Mouse (Mus musculus) c-Kit-positive CD71-negative TER-119-negative erythroid progenitor cells, embryonic 14.5 days (primary cell): ENCODE data around the gene Map3k12.
A peak's percentile ranks its signal among the peaks of the same experiment; 100 is the strongest.

Experiments
- DNase-seq: peaks from one replicate; pipeline ENCODE4 v3.0.0-alpha.2; 2013; ENCODE audit warnings: low read depth

The Map3k12 gene

DNA sequence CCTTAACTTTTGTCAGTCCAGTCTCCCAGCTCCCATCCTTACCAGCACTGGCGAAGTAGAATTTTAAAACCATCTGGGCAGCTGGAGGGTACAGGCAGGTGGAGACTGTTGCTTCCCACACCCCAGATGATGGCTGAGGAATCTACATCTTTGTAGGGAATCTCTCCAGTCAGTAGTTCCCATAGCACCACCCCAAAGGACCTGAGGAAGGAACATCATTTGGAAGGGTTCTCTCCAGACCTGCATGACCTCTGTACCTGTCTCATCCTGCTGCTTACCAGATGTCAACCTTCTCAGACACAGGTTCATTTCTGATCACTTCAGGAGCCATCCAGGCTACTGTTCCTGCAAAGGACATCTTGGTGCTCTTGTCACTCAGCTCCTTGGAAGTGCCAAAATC, 13.4 kb downstream of the Map3k12 start, which contains the start of gene Gm10337:
TSS of gene Gm10337 (plus strand) at position 276 of the 400 bp plus-strand sequence.
- DNase-seq = no peak

DNA sequence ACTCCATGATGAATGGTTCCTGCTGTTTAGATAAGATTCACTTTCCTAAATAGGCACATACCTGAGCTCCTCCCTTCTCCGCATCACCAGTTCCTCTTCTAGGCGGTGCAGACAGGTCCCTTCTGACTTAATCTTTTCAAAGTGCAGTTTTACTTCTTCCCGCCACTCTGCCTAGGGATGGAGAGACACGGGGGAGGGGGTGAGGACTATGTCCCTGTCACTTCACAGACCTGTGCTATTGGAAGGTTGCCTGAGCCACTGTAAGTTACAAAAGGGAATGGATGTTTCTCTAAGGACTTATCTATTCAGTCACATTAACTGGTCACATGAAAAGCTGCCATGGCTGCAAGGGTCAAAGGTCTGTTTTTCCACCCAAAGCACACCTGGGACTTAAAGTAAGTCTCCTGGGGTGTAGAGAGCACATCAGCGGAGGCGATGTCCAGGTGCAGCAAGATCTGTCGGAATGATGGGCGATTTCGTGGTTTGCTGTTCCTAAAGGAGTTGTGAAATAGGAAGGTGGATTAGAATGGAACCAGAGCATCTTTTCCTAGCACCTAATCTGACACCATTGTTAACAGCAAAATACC, 14.5 kb downstream of the Map3k12 start:
- no peak for DNase-seq

DNA sequence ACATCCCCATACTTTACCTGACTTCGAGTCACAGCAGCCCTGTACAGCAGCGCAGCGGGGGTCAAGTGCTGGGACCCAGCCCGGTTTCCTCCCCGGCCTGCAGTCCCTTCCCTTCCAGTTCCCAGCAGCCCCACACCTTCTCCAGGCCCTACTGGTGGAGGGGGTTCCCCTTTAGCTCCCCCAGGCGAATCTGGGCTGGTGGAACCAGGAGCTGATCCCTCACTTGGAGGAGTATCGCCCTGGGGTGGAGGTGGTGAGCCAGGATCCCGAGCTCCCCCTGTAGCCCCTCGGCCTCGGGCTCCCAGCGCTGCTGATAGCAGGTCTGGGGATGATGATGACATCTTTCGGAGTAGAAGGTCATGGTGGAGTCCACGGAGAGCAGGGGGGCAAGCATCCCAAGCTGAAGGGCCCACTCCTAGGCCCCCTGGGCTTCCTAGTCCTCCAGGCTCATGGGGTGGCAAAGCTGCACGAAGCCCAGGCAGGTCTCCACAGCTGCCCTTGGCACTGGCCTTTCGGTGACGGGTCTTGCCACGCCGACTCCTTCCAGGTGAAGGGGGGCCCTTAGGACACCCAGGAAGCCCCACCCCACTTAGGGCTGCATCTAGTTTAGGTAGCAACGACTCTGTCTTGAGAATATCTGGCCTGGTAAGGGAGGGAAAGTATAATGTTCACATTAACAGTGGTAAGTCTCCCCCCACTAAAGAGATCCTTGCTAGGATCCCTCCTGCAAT, 15.6 kb downstream of the Map3k12 start:
- DNase-seq = no peak

DNA sequence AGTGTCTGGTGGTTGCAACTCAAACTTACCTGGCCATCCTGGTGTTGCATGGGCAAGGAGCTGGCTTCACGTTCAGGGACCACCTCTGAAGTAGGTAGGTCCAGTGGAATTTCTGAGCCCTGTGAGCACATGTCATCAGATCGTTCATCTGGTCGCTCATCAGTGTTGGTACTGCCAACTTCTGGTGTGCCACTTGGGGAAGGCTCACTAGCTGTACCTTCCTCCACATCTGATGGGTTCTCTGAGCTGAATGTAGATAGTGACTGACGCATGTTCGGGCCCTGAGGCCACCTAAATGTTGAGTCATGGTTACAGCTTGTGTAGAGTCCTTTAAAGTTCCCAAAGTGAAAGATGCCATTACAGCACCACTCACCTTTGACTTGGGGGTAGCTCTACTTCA, 16.4 kb downstream of the Map3k12 start:
- no peak for DNase-seq

DNA sequence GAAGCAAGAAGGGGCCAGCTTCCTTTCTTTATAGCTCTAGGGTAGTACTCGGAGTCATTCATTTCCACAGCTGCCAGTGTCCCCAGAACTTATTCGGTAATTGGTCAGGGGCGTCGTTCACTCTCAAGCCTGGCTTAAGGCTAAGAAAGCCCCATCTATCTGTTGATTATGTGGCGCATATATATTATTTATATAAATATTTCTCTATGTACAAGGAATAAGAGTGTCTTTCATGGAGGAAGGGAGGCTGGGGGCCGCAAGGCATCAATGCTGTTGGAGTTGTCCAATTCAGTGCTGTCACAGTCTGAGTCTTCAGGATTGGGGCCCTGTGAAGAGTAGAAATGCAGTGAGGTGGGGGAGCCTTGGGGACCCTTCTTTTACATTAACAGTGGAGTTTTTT, 17.0 kb downstream of the Map3k12 start:
- DNase-seq = no peak

DNA sequence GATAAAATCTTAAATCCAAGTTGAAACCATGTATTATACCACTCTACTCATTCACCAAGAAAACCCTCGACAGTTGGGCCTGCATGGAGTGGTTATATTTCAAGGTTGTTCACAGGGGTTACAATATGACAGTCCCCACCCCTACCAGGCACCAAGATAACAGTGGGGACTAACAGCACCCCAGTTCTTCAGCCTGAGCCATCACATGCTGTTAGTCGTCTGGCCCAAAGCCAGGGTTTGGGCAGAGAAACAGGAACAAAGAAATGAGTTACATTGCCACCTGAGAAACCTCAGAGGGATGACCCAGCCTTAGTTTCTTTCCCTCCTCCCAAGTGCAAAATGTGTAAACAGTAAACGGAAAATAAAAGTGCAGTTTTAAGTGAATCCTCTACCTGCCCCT, 17.5 kb downstream of the Map3k12 start:
- no peak for DNase-seq

DNA sequence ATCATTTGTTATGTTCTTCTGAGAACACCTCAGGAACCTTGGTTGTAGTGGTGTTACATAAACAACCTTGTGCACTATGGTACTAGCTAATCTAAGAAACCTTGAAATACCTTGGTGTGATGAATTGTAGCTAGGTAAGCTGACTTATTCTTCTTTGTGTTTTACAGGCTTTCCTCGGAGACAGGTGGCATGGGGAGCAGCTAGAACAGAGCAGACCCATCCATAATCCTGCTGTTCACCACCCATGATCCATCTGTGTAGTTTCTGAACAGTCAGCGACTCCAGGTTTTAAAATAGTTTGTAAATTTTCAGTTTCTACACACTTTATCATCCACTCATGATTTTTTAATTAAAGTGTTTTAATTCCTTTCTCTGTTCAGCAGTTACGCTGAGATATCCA, 18.5 kb downstream of the Map3k12 start:
- no peak for DNase-seq

DNA sequence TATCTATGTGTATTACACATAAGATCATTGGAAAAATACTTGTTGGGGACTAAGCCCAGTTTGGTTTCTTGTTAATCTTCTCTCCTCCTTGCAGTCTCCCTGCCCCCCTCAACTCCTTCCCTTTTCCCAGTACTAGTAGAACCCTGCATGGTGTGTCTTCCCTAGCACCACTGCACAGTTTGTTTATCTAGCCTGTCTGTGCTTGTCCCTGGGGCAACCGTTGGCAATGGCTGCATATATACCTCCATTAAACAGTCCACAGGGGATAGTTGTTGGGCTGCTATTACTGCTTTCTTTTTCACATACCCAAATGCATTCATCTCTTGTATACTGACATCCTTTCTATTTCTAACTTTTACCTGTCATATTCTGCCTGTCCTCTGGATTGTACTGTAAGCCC, 29.2 kb downstream of the Map3k12 start:
- no peak for DNase-seq

DNA sequence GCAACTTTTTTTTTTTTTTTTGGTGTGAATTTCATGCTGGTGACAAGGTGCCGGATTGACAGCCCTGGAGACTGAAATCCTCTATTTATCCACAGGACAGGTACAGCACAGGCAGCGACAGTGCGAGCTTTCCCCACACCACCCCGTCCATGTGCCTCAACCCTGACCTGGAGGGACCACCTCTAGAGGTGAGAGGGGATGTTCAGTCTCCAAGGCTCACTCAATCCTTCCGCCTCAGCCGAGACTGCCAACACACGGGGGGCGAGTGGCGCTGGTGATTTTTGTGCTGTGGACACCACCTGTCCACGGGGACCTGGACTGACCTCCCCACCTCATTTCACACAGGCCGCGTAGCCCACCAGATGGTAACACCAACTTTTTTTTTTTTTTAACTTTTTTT, 31.0 kb downstream of the Map3k12 start:
- no peak for DNase-seq

DNA sequence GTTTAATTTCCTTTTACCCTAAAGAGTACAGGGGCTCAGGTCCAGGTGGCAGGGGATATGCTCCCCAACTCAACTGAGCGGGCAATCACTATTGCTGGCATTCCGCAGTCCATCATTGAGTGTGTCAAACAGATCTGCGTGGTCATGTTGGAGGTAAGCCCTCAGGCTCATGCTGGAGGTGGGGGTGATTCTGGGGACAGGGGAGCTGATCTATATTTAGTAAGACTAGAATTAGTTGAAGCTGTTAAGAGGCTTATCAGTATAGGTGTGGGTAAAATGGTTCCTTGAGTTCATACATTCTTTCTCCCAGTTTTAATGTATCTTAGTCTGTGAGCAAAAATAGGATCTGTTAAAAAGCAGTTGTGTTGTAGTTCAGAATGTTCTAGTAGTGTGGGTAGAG, 33.7 kb downstream of the Map3k12 start:
- DNase-seq = no peak

DNA sequence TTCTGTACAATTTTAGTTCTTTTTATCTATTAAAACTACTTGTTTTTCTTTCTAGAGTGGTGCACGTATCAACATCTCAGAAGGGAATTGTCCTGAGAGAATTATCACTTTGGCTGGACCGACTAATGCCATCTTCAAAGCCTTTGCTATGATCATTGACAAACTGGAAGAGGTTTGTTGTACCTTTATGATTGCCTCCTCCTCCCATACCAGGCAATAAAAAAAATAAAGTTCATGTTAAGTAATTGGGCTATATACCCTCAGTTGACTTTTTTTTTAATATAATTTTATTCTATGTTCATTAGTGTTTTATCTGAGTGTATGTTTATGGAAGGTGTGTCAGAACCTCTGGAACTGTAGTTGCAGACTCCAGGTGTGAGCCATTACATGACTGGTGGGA, 42.3 kb downstream of the Map3k12 start:
- no peak for DNase-seq

DNA sequence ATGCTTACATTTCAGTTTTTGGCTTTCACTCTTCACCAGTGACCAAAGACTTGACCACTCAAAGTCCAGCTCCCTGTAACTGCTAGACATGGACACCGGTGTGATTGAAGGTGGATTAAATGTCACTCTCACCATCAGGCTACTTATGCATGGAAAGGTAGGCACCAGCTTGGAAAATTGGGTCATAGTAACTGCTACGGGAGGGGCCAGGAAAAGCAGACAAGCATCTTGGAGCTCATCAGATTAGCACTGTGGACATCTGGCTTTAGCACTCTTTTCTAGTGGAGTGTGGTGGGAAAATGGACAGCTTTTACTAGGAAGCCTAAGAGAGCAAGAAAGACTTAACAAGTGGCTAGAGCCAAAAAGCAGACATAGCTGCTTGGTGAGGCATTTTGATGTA, 43.6 kb downstream of the Map3k12 start:
- no peak for DNase-seq

DNA sequence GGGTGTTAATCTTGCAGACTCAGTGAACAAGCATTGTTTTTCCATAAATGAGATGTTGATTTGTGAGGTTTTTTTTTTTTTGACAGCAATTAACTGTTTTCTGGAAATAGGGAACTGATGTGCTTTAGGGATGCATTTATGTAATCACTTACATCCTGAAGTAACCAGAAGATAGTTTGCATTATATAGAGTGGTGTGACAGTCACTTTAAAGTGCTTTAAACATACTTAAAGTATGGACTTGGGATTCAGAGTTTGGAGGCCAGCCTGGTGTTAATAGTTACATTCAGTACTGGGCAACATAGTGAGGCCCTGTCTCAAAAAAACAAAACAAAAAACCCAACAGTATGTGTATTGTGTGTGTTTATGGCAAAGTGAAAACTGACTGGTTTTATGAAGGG, 45.1 kb downstream of the Map3k12 start:
- no peak for DNase-seq

DNA sequence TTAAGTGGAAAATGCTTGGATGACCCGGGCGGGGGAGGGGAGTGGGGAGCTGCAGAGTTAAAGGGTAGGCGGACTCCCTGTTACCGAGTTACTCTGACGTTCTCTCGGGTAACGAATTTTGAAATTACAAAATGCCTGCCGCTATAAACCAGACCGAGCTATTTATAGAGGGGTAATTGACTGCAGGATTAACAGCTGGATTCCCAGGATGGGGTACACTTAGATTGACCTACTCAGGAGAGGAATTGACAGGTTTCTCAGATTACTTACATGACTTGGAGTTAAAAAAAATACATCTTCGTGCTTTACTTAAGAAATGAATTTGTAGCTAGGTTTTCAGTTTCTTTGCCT, 45.6 kb downstream of the Map3k12 start:
- no peak for DNase-seq

DNA sequence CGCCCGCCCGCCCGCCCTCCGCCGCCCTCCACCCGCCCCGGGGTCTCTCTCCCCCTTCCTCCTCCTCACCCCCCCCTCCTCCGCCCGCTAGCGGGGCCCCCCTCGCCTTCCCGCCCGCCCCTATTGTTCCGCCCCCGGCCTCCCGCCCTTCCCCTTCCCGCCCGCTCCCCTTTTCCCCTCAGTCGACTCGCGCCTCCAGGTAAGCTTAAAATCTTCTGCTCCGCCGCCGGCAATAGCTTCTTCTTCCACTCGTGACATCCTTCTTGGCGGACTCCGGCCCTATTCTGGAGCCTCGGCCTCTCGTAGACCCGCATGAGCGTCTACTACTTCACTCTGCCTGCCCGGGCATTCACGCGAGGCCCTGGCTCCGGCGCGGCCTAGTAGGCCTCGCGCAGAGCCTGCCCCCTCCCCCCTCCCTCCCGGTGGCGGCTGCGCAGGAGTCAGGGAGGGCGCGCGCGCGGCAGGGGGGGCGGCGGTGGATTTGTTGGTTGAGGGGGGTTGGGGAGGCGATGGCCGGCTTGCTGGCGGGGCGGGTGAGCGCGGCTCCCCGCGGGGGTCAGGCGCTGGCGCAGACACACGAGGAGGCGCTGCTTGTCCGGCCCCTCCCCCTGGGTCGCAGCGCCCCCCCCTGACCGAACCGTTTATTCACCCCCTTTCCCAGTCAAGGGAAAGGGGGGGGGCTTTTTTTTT, 46.1 kb downstream of the Map3k12 start:
- no peak for DNase-seq

DNA sequence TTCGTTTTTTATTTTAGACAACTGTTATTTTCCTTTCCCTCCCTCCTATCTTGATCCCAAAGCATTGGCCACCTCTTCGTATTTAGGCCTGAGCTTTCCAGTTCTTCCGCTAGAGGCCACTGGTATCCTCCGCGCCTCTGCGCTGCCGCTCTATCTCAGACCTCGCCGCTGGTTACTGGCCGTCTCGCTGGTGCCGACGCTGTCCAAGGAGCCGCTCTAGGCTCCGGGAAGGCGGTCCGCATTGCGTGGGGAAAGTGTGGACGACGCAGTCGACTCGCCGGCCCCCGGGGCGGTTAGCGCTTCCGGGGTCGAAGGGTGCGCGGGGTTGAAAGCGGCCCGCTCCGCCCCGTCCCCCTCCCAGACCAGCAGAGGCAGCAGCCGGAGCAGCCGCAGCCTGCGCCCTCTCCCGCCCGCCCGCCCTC, 46.7 kb downstream of the Map3k12 start, which contains the start of gene Pcbp2:
TSS of gene Pcbp2 (plus strand) at position 357 of the 422 bp plus-strand sequence.
- DNase-seq = peak; percentile 93

DNA sequence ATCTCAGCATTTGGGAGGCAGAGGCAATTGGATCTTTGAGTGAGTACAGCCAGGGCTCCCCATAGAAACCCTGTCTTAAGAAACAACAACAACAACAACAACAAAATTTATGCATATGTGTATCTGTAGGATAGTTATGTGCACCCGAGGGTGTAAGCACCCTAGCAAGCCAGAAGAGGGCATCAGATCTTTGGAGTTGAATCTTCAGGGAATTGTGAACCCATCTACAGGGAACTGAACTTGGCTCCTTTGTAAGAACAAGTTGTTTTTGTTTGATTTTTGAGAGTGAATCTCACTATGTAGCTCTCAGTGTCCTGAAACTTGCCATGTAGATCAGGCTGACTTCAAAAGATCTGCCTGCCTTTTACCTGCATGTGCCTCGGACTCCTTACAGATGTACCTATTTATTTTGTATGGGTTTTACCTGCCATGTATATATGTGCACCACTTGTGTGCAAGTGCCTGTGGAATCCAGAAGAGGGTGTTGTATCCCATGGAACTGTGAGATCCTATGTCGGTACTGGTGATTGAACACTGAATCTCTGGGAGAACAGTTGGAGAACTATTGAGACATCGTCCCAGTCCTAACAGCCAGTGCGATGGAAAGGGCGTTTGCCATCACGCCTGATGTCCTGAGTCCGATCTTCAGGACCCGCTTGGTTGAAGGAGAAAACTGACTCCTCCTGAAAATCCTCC, 48.0 kb downstream of the Map3k12 start:
- DNase-seq = no peak

DNA sequence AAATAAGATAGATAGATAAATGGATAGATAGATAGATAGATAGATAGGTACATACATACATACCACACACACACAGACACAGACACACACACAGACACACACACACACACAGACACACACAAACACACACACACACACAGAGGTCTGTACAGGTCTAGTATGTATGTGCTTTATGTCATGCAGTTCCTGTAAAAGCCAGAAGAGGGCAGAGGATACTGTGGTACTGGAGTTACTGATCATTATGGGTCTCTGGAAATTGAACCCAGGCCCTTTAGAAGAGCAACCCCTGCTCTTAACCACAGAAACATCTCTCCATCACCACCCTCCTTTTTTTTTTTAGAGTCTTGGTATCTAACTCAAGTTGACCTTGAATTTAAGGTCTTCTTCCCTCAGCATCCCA, 53.2 kb downstream of the Map3k12 start:
- no peak for DNase-seq

DNA sequence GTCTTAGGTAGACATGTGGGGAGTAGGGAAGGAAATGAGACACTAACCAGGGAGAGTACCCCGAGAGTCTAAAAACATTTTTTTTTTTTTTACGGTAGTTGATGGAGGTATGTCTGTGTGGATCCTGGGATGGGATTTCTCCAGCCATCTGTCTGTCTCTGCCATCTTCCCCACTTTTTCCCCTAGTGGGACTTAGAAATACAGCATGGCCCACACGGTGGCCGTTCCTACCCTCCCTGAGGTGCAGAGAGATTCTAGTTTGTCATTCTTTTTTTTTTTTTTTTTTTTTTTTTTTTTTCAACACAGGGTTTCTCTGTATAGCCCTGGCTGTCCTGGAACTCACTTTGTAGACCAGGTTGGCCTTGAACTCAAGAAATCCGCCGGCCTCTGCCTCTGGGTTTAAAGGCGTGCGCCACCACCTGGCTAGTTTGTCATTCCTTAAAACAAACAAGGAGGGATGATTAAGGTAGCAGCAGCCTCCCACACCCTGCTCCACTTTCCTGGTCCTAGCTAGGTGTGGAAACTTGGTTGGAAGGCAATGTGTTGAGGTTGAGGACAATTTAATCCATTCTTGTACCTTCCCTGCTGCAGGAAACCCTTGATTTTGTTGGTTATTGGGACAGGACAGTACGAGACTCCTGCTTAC, 55.3 kb downstream of the Map3k12 start:
- no peak for DNase-seq

DNA sequence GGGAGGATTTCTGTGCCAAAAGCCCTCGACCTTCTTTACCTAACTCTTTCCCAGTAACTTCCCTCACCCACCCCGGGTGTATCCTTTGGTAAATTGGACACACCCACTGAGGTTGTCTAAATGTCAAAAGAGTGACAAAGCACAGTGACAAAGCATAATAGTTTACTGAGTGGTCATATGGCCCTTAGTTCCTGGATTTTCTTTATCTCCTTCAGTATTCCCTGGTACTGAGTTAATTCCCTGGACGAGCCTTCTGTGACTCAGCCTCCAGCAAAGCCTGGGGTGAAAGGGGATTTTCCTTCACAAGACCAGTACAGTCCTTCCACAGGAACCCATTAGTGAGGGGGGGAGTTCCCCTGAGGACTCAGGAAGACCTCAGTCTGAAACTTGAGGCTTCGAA, 55.9 kb downstream of the Map3k12 start:
- DNase-seq = no peak

DNA sequence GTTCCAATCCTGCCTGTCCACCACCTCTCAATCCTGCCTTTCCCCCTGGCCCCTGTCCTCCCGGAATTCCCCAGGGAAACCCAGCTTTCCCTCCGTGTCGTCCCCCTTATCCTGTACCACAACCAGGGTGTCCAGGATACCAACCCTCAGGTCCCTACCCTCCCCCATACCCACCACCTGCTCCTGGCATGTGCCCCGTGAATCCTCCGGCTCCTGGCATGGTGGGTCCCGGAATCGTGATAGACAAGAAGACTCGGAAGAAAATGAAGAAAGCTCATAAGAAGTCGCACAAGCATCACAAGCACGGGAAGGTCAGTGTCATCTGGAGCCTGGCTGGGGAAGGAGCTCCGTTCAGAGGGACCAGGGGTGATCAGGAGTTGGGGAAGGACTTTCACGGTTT, 56.5 kb downstream of the Map3k12 start:
- DNase-seq = no peak

DNA sequence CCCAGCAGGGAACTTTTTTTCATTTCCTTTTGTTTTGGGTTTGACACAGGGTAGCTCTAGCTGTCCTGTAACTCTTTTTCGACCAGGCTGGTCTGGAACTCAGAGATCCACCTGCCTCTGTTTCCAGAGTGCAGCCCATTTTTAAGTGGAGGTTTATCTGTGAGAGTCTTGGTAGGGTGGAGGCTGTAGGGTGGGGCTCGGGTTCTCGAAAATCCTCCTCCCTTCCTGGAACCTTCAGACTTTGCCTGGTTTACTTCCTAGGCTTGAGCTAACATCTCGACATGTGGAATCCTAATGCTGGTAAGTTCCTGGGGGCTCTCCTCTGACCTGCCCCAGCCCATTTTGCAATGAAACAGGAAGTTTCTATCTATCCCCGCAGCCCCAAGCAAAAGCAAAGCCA, 57.0 kb downstream of the Map3k12 start:
- no peak for DNase-seq
